Mouse (Mus musculus) forebrain, embryonic 16.5 days (tissue): Measurements from ENCODE around the gene Zfand4. TPM values are rescaled to one million over a fixed set of nuclear protein-coding genes. Genes with fewer than 3 reads are reported as not detected.

ENCODE experiments used
- ATAC-seq: fragments of 200-750 bp; cut with Nextera tagmentation; 2 replicates; pipeline ENCODE4 v1.8.0; 2017; ENCODE audit warnings: mild to moderate bottlenecking, moderate library complexity
- H3K27ac ChIP-seq: fragments of 300-500 bp; sonication (generic); 2 replicates; pipeline ENCODE4 v1.5.1; 2014; ENCODE audit warnings: low read length, control low read depth
- H3K27me3 ChIP-seq: fragments of 300-500 bp; sonication (generic); replicated peaks from 2 replicates; pipeline ENCODE4 v1.6.1; 2014; ENCODE audit warnings: low read length; ENCODE audit not compliant: control insufficient read depth, insufficient read depth
- H3K36me3 ChIP-seq: fragments of 300-500 bp; sonication (generic); 2 replicates; pipeline ENCODE4 v1.6.1; 2014; ENCODE audit not compliant: control insufficient read depth, insufficient read depth
- H3K4me1 ChIP-seq: fragments of 300-500 bp; sonication (generic); replicated peaks from 2 replicates; pipeline ENCODE4 v1.6.1; 2014; ENCODE audit warnings: low read length; ENCODE audit not compliant: control insufficient read depth, insufficient read depth
- H3K4me2 ChIP-seq: fragments of 300-500 bp; sonication (generic); 2 replicates; pipeline ENCODE4 v1.6.1; 2014; ENCODE audit warnings: mild to moderate bottlenecking, low read length, control low read depth
- H3K4me3 ChIP-seq: fragments of 300-500 bp; sonication (generic); replicated peaks from 2 replicates; pipeline ENCODE4 v1.5.1; 2014; ENCODE audit warnings: mild to moderate bottlenecking, low read length, control low read depth
- H3K9ac ChIP-seq: fragments of 300-500 bp; sonication (generic); replicated peaks from 2 replicates; pipeline ENCODE4 v1.6.1; 2014; ENCODE audit warnings: low read depth, low read length, control low read depth
- H3K9me3 ChIP-seq: fragments of 300-500 bp; sonication (generic); 2 replicates; pipeline ENCODE4 v1.6.1; 2016; ENCODE audit warnings: low read length; ENCODE audit not compliant: control insufficient read depth
- WGBS: fragments of 180-500 bp; shearing (Covaris S2); extraction: QIAGEN DNeasy Blood & Tissue Kit; methylation state at CpG from one replicate; pipeline ENCODE4 v1.1.7; 2014; 5-methylcytosine and 5-hydroxymethylcytosine counted together
- polyA plus RNA-seq: library from polyadenylated mRNA; unstranded; fragments of >200 nt; fragmentation: Nextera tagmentation; extraction: Ambion mirVana; gene quantifications from 2 replicates; pipeline ENCODE4 v1.2.1, GENCODE M21; 2015

The Zfand4 gene
- polyA plus RNA-seq, 1 experiment from 2014 or later, result 7.2 TPM

GRCm38 (mm10) chr6:116262824-116263223 lies 1.2 kb upstream of the Zfand4 start:
- Histone ChIP-seq H3K27me3 (no peaks in the 10 kb centered on the region), H3K4me3 (no peak overlapping the region), H3K4me2 (no peak overlapping the region), H3K27ac (no peak overlapping the region), H3K9ac (no peak overlapping the region), H3K36me3 (0 out of 2 replicates have a peak, but pooled peaks cover 2% of the 10 kb centered on the region), H3K9me3 (no peaks in the 10 kb centered on the region), H3K4me1 (peaks cover 9% of the 10 kb centered on the region)
- no peak for ATAC-seq
- 96% methylated on average over 1 of the region's 1 CpGs for WGBS

DNA sequence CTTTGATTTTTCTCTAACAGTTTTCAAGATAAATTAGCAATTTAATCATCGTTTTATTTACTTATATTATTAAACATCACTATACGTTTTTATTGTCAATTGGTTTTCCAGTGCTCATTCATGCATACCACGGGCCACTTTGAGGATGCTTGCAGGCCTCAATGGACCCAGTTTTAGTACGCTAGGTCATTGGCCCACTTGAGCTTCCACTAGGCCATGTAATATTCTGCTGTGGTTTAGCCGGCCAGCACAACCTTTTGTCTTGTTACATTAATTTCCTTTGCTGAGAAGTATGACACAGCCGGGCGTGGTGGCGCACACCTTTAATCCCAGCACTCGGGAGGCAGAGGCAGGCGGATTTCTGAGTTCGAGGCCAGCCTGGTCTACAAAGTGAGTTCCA lies 814 bp downstream of the Zfand4 start:
- ATAC-seq, result no peak
- Histone ChIP-seq H3K9ac (no peak overlapping the region), H3K36me3 (0 out of 2 replicates have a peak, but pooled peaks cover 2% of the 10 kb centered on the region), H3K4me1 (peaks cover 9% of the 10 kb centered on the region), H3K4me2 (peak overlapping the region; percentile 51), H3K27me3 (no peaks in the 10 kb centered on the region), H3K4me3 (peak overlapping the region; percentile 57), H3K27ac (no peak overlapping the region), H3K9me3 (no peaks in the 10 kb centered on the region)
- WGBS, result 77% methylated on average over 11 of the region's 11 CpGs

GRCm38 (mm10) chr6:116265603-116266002 lies 1.6 kb downstream of the Zfand4 start:
- 36% methylated on average over 4 of the region's 4 CpGs for WGBS
- 0 out of 2 replicates have a peak, but pooled peaks cover 2% of the 10 kb centered on the region for H3K36me3 ChIP-seq
- H3K9ac ChIP-seq, result no peak overlapping the region
- no peaks in the 10 kb centered on the region for H3K9me3 ChIP-seq
- no peak overlapping the region for H3K4me3 ChIP-seq
- ATAC-seq, result no peak
- no peak overlapping the region for H3K27ac ChIP-seq
- peaks cover 9% of the 10 kb centered on the region for H3K4me1 ChIP-seq
- H3K4me2 ChIP-seq, result peak overlapping the region; percentile 9; the same call in 1 of the 2 replicates
- no peaks in the 10 kb centered on the region for H3K27me3 ChIP-seq

DNA sequence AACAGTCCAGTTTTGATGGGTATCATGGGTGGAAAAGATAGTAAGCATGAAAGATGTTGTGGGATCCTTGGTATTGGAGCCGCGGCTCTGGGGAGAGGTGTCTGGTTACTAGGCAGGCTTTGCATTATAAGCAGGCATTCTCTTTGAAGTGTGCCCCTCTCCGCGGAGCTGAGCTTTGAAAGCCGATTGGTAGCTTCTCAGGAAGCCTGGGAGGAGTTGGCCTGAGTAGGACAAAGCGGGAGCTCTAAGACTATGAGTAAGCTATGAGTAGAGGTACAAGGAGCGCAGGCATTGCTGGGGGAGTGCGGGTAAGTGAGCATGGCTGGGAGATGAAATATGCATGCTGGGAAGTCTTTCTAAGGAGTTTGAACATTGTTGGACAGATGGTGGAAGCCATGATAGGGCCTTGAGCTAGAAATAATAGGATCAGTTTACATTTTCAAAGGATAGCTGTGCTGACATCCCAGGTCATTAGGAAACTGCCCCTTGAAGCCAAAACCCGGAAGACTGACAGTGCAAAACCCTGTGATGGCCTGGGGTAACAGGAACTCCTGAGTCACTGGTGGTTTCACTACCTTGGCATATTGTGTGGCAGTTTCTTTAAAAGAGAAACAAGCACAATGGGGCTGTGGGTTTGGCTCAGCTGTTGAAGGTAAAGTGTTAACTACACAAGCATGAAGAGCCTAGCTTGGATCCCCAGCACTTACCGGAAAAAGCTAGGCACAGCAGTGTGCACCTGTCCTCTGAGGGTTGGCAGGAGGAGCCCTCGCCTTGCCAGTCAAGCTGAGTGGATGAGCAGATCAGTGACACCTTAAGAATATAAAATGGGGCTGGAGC lies 2.5 kb downstream of the Zfand4 start:
- 14% methylated on average over 11 of the region's 11 CpGs for WGBS
- H3K9ac ChIP-seq, result peak overlapping the region; percentile 30
- H3K27ac ChIP-seq, result 0 out of 2 replicates have a peak overlapping the region, but pooled peaks have one; percentile 10

DNA sequence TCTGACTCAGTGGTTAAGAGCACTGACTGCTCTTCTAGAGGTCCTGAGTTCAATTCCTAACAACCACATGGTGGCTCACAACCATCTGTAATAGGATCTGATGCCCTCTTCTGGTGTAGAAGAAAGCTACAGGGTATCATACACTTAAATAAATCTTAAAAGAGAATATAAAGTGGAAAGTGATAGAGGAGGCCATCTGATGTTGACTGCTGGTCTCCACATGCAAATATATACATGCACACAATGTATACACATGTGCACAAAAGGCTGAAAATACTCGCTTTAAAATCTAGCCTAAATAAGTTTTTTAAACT lies 3.0 kb downstream of the Zfand4 start:
- Histone ChIP-seq H3K4me2 (no peak overlapping the region), H3K4me3 (no peak overlapping the region), H3K9me3 (no peaks in the 10 kb centered on the region), H3K36me3 (no peaks in the 10 kb centered on the region), H3K27me3 (no peaks in the 10 kb centered on the region), H3K9ac (no peak overlapping the region), H3K27ac (no peak overlapping the region), H3K4me1 (peaks cover 9% of the 10 kb centered on the region)
- WGBS, result 96% methylated on average over 1 of the region's 1 CpGs
- no peak for ATAC-seq

More for the DNA sequence above, 2.5 kb downstream of the Zfand4 start:
- peak overlapping the region; percentile 39 for H3K4me2 ChIP-seq
- 0 out of 2 replicates have a peak, but pooled peaks cover 2% of the 10 kb centered on the region for H3K36me3 ChIP-seq
- H3K27me3 ChIP-seq, result no peaks in the 10 kb centered on the region
- peak; percentile 27; the same call in 1 of the 2 replicates for ATAC-seq
- no peaks in the 10 kb centered on the region for H3K9me3 ChIP-seq
- peaks cover 9% of the 10 kb centered on the region for H3K4me1 ChIP-seq
- peak overlapping the region; percentile 25 for H3K4me3 ChIP-seq

GRCm38 (mm10) chr6:116275695-116276094 lies 11.7 kb downstream of the Zfand4 start:
- WGBS, result 66% methylated on average over 4 of the region's 4 CpGs

GRCm38 (mm10) chr6:116278679-116279317 lies 14.8 kb downstream of the Zfand4 start:
- Histone ChIP-seq H3K36me3 (no peaks in the 10 kb centered on the region), H3K9ac (no peak overlapping the region), H3K27me3 (no peaks in the 10 kb centered on the region), H3K4me1 (no peaks in the 10 kb centered on the region), H3K27ac (no peak overlapping the region), H3K4me3 (no peak overlapping the region), H3K4me2 (no peak overlapping the region), H3K9me3 (no peaks in the 10 kb centered on the region)
- no peak for ATAC-seq
- 90% methylated on average over 5 of the region's 5 CpGs for WGBS

More at GRCm38 (mm10) chr6:116275695-116276094, 11.7 kb downstream of the Zfand4 start:
- Histone ChIP-seq H3K36me3 (no peaks in the 10 kb centered on the region), H3K27me3 (no peaks in the 10 kb centered on the region), H3K9ac (no peak overlapping the region), H3K4me1 (no peaks in the 10 kb centered on the region), H3K4me2 (no peak overlapping the region), H3K9me3 (no peaks in the 10 kb centered on the region), H3K27ac (no peak overlapping the region), H3K4me3 (no peak overlapping the region)
- no peak for ATAC-seq

DNA sequence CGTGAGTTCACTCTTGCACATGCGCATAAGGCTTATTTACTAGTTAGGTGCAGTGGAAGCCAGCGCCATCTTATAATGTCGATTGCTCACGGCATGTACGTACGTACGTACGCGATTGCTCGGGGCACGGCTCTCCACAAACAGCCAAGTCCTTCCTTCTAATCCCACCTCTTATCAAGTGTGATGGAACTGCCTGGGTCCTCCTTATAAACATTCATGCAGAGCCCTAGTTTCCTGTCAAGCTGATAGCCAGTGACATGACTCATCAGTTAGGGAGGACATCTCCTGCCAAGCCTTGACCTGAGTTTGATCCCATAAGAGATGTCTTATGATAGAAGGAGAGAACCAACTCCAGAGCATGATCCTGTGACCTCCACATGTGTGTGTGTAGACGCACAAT lies 17.0 kb downstream of the Zfand4 start:
- no peaks in the 10 kb centered on the region for H3K36me3 ChIP-seq
- H3K27ac ChIP-seq, result no peak overlapping the region
- H3K27me3 ChIP-seq, result no peaks in the 10 kb centered on the region
- H3K4me1 ChIP-seq, result no peaks in the 10 kb centered on the region
- no peak overlapping the region for H3K4me2 ChIP-seq
- H3K4me3 ChIP-seq, result no peak overlapping the region
- no peak for ATAC-seq
- H3K9me3 ChIP-seq, result no peaks in the 10 kb centered on the region
- no peak overlapping the region for H3K9ac ChIP-seq
- WGBS, result 97% methylated on average over 13 of the region's 13 CpGs

DNA sequence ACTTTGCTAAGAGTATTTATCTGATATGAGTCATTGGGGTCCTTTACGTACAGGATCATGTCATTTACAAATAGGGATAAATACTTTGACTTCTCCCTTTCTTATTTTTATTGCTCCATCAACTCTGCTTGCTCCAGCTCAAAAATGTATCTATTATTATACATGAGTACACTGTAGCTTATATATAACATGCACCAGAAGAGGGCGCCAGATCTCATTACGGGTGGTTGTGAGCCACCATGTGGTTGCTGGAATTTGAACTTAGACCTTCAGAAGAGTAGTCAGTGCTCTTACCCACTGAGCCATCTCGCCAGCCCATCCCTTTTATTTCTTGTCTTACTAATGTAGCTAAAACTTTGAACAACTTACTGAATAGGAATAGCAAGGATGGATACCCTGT lies 18.5 kb downstream of the Zfand4 start:
- no peaks in the 10 kb centered on the region for H3K36me3 ChIP-seq
- H3K27ac ChIP-seq, result no peak overlapping the region
- no peaks in the 10 kb centered on the region for H3K4me1 ChIP-seq
- no peaks in the 10 kb centered on the region for H3K27me3 ChIP-seq
- no peak overlapping the region for H3K9ac ChIP-seq
- ATAC-seq, result no peak
- no peak overlapping the region for H3K4me2 ChIP-seq
- WGBS, result 54% methylated on average over 4 of the region's 4 CpGs
- H3K4me3 ChIP-seq, result no peak overlapping the region
- H3K9me3 ChIP-seq, result no peaks in the 10 kb centered on the region
